Mouse (Mus musculus): Measurements from ENCODE around the gene Epb41l2.

GRCm38 (mm10) chr10:25387268-25387667 lies 27.7 kb downstream of the Epb41l2 start:
- TF ChIP-seq POLR2A (IDR thresholded peaks at IDR 0.05; ENCODE audit: extremely low read depth, insufficient read depth, low read length) (no peak), CTCF (IDR thresholded peaks at IDR 0.05; ENCODE audit: extremely low read depth, insufficient read depth, low read length) (no peak)
